Mouse (Mus musculus): ENCODE measurements around the gene Foxb1.
A peak's percentile ranks its signal among the peaks of the same experiment; 100 is the strongest.

Foxb1 gene

GRCm38 (mm10) chr9:69756456-69756855, 4.3 kb downstream of the Foxb1 start:
- DNase-seq: no peak

- no peak for DNase-seq
Observed at GRCm38 (mm10) chr9:69756041-69756440, 4.7 kb downstream of the Foxb1 start.

GRCm38 (mm10) chr9:69755157-69755556, 5.6 kb downstream of the Foxb1 start:
- no peak for DNase-seq

GRCm38 (mm10) chr9:69754712-69755111, 6.0 kb downstream of the Foxb1 start:
- DNase-seq: no peak

GRCm38 (mm10) chr9:69754291-69754690, 6.4 kb downstream of the Foxb1 start:
- DNase-seq: no peak

- DNase-seq: no peak
Observed at GRCm38 (mm10) chr9:69747971-69748370, 12.8 kb downstream of the Foxb1 start.

GRCm38 (mm10) chr9:69728736-69729135, 32.0 kb downstream of the Foxb1 start:
- DNase-seq: no peak

GRCm38 (mm10) chr9:69718431-69718830, 42.3 kb downstream of the Foxb1 start:
- no peak for DNase-seq

- DNase-seq: no peak
Observed at GRCm38 (mm10) chr9:69716364-69716763, 44.4 kb downstream of the Foxb1 start.

- peak; percentile 29 to 39 for DNase-seq
Observed at GRCm38 (mm10) chr9:69715445-69715844, 45.3 kb downstream of the Foxb1 start.

GRCm38 (mm10) chr9:69714346-69714745, 46.4 kb downstream of the Foxb1 start:
- DNase-seq: no peak

- DNase-seq: no peak
Observed at GRCm38 (mm10) chr9:69713577-69714327, 47.0 kb downstream of the Foxb1 start.

GRCm38 (mm10) chr9:69712714-69713525, 47.8 kb downstream of the Foxb1 start:
- peak; percentile 2 to 6 for DNase-seq
